Mouse (Mus musculus) kidney, postnatal 0 days (tissue): ENCODE data around the gene Rhbdf2. TPM values are rescaled to one million over a fixed set of nuclear protein-coding genes. Genes with fewer than 3 reads are reported as not detected.
A peak's percentile ranks its signal among the peaks of the same experiment; 100 is the strongest.
"Not testable (repeated sequence)": the region's sequence is repeated elsewhere in the genome, so short reads cannot be mapped to it uniquely, and the experiment has no call there.

ENCODE experiments used
- ATAC-seq: fragments of 200-750 bp; cut with Nextera tagmentation; replicated peaks from 2 replicates; pipeline ENCODE4 v1.8.0; 2017; ENCODE audit warnings: low read depth, moderate number of reproducible peaks, moderate TSS enrichment, moderate library complexity; ENCODE audit not compliant: low FRiP score
- DNase-seq: peaks from one replicate; pipeline ENCODE4 v3.0.0-alpha.2; 2016; ENCODE audit warnings: low spot score
- H3K27ac ChIP-seq: fragments of 300-500 bp; sonication (generic); 2 replicates; pipeline ENCODE4 v1.5.1; 2014; ENCODE audit warnings: mild to moderate bottlenecking
- H3K27me3 ChIP-seq: fragments of 300-500 bp; sonication (generic); 2 replicates; pipeline ENCODE4 v1.6.1; 2014; ENCODE audit warnings: low read length, mixed read lengths; ENCODE audit not compliant: insufficient read depth
- H3K36me3 ChIP-seq: fragments of 300-500 bp; sonication (generic); 2 replicates; pipeline ENCODE4 v1.6.1; 2014; ENCODE audit warnings: low read length, mixed read lengths; ENCODE audit not compliant: insufficient read depth
- H3K4me1 ChIP-seq: fragments of 300-500 bp; sonication (generic); replicated peaks from 2 replicates; pipeline ENCODE4 v1.6.1; 2014; ENCODE audit warnings: antibody characterized with exemption, low read length, mixed read lengths; ENCODE audit not compliant: insufficient read depth
- H3K4me2 ChIP-seq: fragments of 300-500 bp; sonication (generic); 2 replicates; pipeline ENCODE4 v1.6.1; 2014; ENCODE audit warnings: mild to moderate bottlenecking, low read length, moderate library complexity, mixed read lengths
- H3K4me3 ChIP-seq: fragments of 300-500 bp; sonication (generic); replicated peaks from 2 replicates; pipeline ENCODE4 v1.5.1; 2014; ENCODE audit warnings: low read depth, low read length
- H3K9ac ChIP-seq: fragments of 300-500 bp; sonication (generic); 2 replicates; pipeline ENCODE4 v1.6.1; 2014; ENCODE audit warnings: low read depth, low read length
- H3K9me3 ChIP-seq: fragments of 300-500 bp; sonication (generic); replicated peaks from 2 replicates; pipeline ENCODE4 v1.6.1; 2016; ENCODE audit warnings: low read length, inconsistent platforms, mixed read lengths
- CTCF ChIP-seq: IDR thresholded peaks from 2 replicates; pipeline ENCODE4 v1.5.1; 2016; ENCODE audit warnings: antibody characterized with exemption, low read depth, mild to moderate bottlenecking, moderate library complexity
- WGBS: fragments of 180-500 bp; shearing (Covaris S2); extraction: QIAGEN DNeasy Blood & Tissue Kit; methylation state at CpG from one replicate; pipeline ENCODE4 v1.1.7; 2014; 5-methylcytosine and 5-hydroxymethylcytosine counted together
- polyA plus RNA-seq: library from polyadenylated mRNA; unstranded; fragments of >200 nt; fragmentation: Nextera tagmentation; extraction: Ambion mirVana; gene quantifications from 2 replicates; pipeline ENCODE4 v1.2.1, GENCODE M21; 2015

The Rhbdf2 gene
- polyA plus RNA-seq, 1 experiment from 2014 or later: 9.0 TPM

DNA sequence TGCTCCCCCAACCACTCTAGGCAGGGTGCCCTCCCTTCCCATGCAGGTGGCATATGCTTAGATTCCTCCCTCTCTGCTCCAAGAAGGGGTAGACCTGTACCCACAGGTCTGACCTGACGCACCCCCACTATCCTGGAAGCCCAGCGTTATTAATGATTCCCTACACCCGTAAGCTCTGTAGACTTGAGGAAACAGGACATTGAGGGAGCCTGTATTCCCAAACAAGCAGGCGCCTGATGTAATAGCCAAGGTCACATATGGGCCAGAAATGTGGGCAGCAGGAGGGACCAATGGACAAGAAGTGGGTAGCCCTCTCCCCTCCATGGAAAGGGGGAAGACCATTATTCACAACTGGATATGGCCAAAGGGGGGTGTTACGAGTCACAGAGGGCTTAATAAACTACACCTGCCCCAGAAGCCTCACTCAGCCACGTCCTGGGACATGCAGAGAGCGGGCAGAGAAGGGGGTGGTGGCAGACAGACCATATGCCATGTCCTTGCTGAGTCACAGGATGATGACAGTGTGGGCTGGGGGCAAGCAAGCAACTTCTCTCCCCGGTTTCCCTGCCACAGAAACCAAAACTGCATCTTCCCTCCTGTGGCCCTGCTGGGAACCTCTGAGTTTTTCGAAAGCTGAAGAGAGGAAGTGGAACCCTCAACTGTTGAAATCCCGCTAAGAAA is 10.2 kb downstream of the Rhbdf2 start:
- no peaks in the 10 kb centered on the region for H3K9me3 ChIP-seq
- WGBS: 69% methylated on average over 10 of the region's 10 CpGs
- H3K9ac ChIP-seq: no peak overlapping the region
- H3K4me3 ChIP-seq: no peak overlapping the region
- peak overlapping the region; percentile 66 for H3K27ac ChIP-seq
- ATAC-seq (no peak; the same call in 1 of the 2 replicates), DNase-seq (no peak)
- H3K4me1 ChIP-seq: peaks cover 37% of the 10 kb centered on the region
- H3K36me3 ChIP-seq: no peaks in the 10 kb centered on the region
- H3K27me3 ChIP-seq: no peaks in the 10 kb centered on the region
- H3K4me2 ChIP-seq: 0 out of 2 replicates have a peak overlapping the region, but pooled peaks have one; percentile 16
- no peak for TF ChIP-seq CTCF

DNA sequence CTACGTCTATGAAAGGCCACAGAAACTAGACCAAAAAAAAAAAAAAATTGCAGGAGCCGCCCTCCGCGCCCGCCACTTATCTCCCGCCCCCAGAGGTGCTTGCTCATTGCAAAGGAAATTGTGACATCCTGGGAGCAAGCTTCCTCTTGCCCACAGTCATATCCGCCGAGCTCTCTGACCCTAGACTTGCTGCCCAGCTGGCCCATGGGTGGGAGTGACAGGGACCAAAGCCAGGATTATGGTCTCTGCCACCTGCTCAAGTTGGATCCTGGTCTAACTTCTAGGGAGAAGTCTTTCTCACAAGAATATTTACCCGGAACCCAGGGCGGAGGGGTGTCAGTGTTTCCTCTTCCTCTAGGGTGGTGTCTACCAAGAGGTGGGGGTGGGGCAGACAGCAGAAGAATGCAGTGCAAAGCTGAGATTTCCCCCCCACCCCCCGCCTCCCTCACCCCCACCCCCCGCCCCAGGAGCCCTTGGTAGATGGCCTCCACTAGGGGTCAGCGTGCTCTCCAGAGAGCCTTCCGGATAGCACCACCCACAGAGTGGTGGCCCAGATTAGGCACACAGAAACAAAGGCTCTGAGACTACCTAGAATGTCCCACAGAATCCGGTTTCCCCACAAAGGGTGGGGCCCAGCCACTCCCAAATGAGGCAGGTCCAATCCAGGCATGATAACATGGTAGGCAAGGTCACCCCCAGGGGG is 10.9 kb downstream of the Rhbdf2 start:
- peaks cover 30% of the 10 kb centered on the region for H3K4me1 ChIP-seq
- H3K9me3 ChIP-seq: no peaks in the 10 kb centered on the region
- H3K9ac ChIP-seq: no peak overlapping the region
- no peaks in the 10 kb centered on the region for H3K27me3 ChIP-seq
- 0 out of 2 replicates have a peak overlapping the region, but pooled peaks have one; percentile 16 for H3K4me2 ChIP-seq
- DNase-seq (peak; percentile 69), ATAC-seq (peak; percentile 51)
- peak overlapping the region; percentile 66 for H3K27ac ChIP-seq
- H3K4me3 ChIP-seq: no peak overlapping the region
- TF ChIP-seq CTCF: peak; percentile 54; the same call in 1 of the 2 replicates
- 35% methylated on average over 15 of the region's 15 CpGs for WGBS
- H3K36me3 ChIP-seq: no peaks in the 10 kb centered on the region

DNA sequence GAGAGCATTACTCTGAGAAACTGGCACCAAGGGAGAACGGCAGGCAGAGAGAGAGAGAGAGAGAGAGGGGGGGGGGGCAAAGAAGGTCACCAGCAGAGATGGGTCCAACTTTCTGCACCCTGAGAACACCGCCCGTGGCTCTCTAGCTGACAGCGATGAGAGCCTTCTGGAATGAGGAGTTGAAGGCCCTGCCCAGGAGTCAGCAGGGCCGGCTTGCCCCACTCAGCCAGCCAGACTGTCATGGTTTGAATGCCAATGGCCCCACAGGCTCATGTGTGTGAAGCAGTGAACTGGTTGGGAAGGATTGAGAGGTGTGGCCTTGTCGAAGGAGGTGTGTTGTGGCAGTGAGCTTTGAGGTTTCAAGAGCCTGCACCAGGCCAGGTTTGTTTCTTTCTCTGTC is 13.6 kb downstream of the Rhbdf2 start:
- 87% methylated on average over 6 of the region's 6 CpGs for WGBS
- no peak for DNase-seq

DNA sequence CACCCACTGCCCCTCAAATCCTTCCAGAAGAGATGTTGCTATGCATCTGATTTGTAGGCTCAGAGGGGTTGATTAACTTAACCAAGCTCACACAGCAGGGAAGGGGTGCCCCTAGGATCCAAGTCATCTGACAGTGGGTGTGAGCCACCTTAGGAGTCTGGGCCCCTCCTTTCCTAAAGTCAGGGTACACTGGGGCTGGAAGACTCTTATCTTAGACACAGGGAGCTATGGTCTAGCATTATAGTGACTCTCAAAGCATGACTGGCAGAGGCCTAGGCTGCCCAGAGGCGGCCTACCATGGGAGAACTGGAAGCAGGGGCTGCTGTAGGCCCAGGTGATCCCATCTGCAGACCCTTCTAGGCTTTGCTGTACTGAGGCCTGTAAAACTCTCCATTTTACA is 14.3 kb downstream of the Rhbdf2 start:
- DNase-seq (no peak), ATAC-seq (no peak)
- TF ChIP-seq CTCF: no peak
- Histone ChIP-seq H3K27ac (no peak overlapping the region), H3K36me3 (no peaks in the 10 kb centered on the region), H3K4me3 (no peak overlapping the region), H3K4me2 (no peak overlapping the region), H3K27me3 (no peaks in the 10 kb centered on the region), H3K9me3 (no peaks in the 10 kb centered on the region), H3K4me1 (peaks cover 13% of the 10 kb centered on the region), H3K9ac (no peak overlapping the region)
- 95% methylated on average over 1 of the region's 1 CpGs for WGBS

More for the DNA sequence above, 13.6 kb downstream of the Rhbdf2 start:
- TF ChIP-seq CTCF: no peak
- H3K9ac ChIP-seq: no peak overlapping the region
- no peaks in the 10 kb centered on the region for H3K27me3 ChIP-seq
- no peak for ATAC-seq
- no peaks in the 10 kb centered on the region for H3K9me3 ChIP-seq
- no peak overlapping the region for H3K4me3 ChIP-seq
- H3K27ac ChIP-seq: no peak overlapping the region
- H3K4me1 ChIP-seq: peaks cover 13% of the 10 kb centered on the region
- H3K36me3 ChIP-seq: no peaks in the 10 kb centered on the region
- no peak overlapping the region for H3K4me2 ChIP-seq

DNA sequence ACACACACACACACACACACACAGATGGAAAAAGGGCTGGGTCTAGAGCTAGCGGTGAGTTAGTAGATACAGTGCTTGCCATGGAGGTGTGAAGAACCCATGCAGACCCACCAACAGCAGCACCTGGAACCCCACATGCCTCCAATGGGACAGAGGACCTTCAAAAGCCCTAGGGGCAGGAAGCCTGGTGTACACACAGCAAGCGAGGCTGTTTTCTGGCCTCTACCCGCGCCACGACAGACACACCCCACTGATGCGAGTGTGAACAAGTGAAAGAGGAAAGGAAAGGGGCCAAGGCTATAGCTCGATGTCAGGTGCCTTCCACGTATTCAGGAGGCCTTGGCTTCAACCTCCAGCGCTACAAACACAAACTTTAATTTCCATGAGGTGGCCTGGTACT is 14.9 kb downstream of the Rhbdf2 start:
- no peak overlapping the region for H3K9ac ChIP-seq
- no peak overlapping the region for H3K4me2 ChIP-seq
- no peak for TF ChIP-seq CTCF
- no peaks in the 10 kb centered on the region for H3K9me3 ChIP-seq
- 89% methylated on average over 9 of the region's 9 CpGs for WGBS
- DNase-seq (no peak), ATAC-seq (no peak)
- H3K4me1 ChIP-seq: peaks cover 10% of the 10 kb centered on the region
- H3K36me3 ChIP-seq: peaks cover 3% of the 10 kb centered on the region; the same call in 1 of the 2 replicates
- H3K27ac ChIP-seq: no peak overlapping the region
- H3K4me3 ChIP-seq: no peak overlapping the region
- no peaks in the 10 kb centered on the region for H3K27me3 ChIP-seq

DNA sequence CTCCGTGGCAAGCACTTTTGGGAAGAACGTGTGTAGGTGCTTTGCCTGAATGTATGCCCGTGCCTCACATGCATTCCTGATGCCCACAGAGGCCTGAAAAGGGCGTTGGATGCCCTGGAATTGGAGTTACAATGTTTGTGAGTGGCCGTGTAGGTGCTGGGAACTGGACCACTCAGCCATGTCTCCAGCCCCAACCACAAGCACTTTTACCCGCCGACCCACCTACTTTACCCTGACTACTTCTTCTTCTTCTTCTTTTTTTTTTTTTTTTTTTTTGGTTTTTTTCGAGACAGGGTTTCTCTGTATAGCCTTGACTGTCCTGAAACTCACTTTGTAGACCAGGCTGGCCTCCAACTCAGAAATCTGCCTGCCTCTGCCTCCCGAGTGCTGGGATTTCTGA is 15.7 kb downstream of the Rhbdf2 start:
- not testable (repeated sequence) for H3K4me2 ChIP-seq, H3K36me3 ChIP-seq, H3K27me3 ChIP-seq, DNase-seq, H3K4me3 ChIP-seq, ATAC-seq, H3K9ac ChIP-seq, H3K27ac ChIP-seq, H3K4me1 ChIP-seq, H3K9me3 ChIP-seq
- WGBS: 68% methylated on average over 9 of the region's 9 CpGs
